Mouse (Mus musculus) neural tube, embryonic 10.5 days (tissue): ENCODE measurements at regions not wholly inside any gene's neighbourhood (a gene's known extent, or its start where the extent isn't known, plus 50 kb on each side); places are given as distances from the start of the nearest gene placed in this dataset.

Experiments used
- DNase-seq: peaks from one replicate; pipeline ENCODE4 v3.0.0-alpha.2; 2017; ENCODE audit warnings: low spot score; ENCODE audit errors: extremely low spot score

GRCm38 (mm10) chr1:137334137-137334536 lies 373.9 kb upstream of the Nr5a2 start:
- no peak for DNase-seq

- DNase-seq = no peak
Measured at GRCm38 (mm10) chr1:137332108-137332769, 372.0 kb upstream of the Nr5a2 start.

- DNase-seq = no peak
Measured at GRCm38 (mm10) chr1:137331746-137332107, 371.5 kb upstream of the Nr5a2 start.

GRCm38 (mm10) chr1:137330634-137331033 lies 370.4 kb upstream of the Nr5a2 start:
- peak; percentile 48 for DNase-seq

- DNase-seq = peak; percentile 71
Measured at GRCm38 (mm10) chr1:137323884-137324594, 363.8 kb upstream of the Nr5a2 start.

- peak; percentile 57 for DNase-seq
Measured at GRCm38 (mm10) chr1:137323035-137323680, 362.9 kb upstream of the Nr5a2 start.

GRCm38 (mm10) chr1:137302757-137303422 lies 342.6 kb upstream of the Nr5a2 start:
- DNase-seq = no peak

- DNase-seq = no peak
Measured at GRCm38 (mm10) chr1:137297780-137298569, 337.7 kb upstream of the Nr5a2 start.

- no peak for DNase-seq
Measured at GRCm38 (mm10) chr1:137289456-137289855, 329.2 kb upstream of the Nr5a2 start.

GRCm38 (mm10) chr1:137283291-137283690 lies 323.0 kb upstream of the Nr5a2 start:
- no peak for DNase-seq

GRCm38 (mm10) chr1:137282457-137282856 lies 322.2 kb upstream of the Nr5a2 start:
- DNase-seq = no peak

- DNase-seq = no peak
Measured at GRCm38 (mm10) chr1:137280391-137281386, 320.4 kb upstream of the Nr5a2 start.

- DNase-seq = no peak
Measured at GRCm38 (mm10) chr1:137279981-137280380, 319.7 kb upstream of the Nr5a2 start.

GRCm38 (mm10) chr1:137270659-137271612 lies 310.7 kb upstream of the Nr5a2 start:
- no peak for DNase-seq

- no peak for DNase-seq
Measured at GRCm38 (mm10) chr1:137262806-137263370, 302.6 kb upstream of the Nr5a2 start.

- no peak for DNase-seq
Measured at GRCm38 (mm10) chr1:137262121-137262525, 301.9 kb upstream of the Nr5a2 start.

GRCm38 (mm10) chr1:137256294-137256693 lies 296.0 kb upstream of the Nr5a2 start:
- DNase-seq = no peak

- DNase-seq = no peak
Measured at GRCm38 (mm10) chr1:137255041-137255440, 294.8 kb upstream of the Nr5a2 start.
